Mouse (Mus musculus): ENCODE measurements at regions not wholly inside any gene's neighbourhood (a gene's known extent, or its start where the extent isn't known, plus 50 kb on each side); places are given as distances from the start of the nearest gene placed in this dataset.
A peak's percentile ranks its signal among the peaks of the same experiment; 100 is the strongest.

DNA sequence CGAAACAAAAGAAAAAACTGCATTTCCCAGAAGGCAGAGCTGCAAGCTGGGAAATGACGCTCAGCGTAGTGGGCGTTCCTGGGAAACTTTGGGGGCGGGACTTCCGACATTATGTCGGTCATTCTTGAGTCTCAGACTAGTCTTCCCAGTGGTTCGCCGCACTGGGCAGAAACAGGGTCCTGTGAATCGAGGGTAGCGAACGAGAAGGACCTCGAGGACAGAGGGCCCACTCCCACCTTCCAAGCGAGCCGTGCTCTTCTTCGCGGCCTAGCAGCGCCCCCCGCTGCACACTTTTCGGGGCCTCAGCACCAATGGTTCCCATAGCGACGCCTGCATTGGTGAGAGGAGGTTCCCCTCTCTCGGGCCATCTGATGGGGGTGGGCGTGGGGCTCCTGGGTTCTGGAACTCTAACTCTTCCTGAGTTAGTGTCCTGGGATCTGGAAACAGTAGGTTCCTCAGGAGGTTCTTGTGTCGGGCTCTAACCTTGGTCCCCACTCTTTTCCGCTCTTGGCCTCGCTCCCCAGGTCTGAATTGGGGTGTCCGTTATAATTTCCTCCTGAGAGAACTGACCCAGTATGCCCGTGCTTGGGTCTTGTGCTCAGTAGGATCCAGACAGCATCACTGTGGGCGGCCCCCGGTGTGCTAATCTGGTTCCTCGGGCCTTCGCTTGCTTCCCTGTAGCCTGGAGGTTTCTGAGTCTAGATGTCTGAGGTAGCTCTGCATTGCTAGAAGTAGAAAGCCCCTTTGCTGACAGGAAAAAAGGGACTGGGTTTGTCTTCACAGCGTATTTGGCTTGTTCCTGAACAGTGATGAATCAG is 52.8 kb upstream of the Gramd1a start:
- peak; percentile 77 to 80 for DNase-seq
- intact Hi-C loops (cut with DNase I) = no loop called here

GRCm38 (mm10) chr7:31207563-31208236 is 52.0 kb upstream of the Gramd1a start:
- DNase-seq = no peak
- intact Hi-C loops (cut with DNase I) = no loop called here

Measured in heart, postnatal 36 days (tissue).